Mouse (Mus musculus) testis, adult 2 months (tissue): ENCODE data around the gene Olfr1106. TPM values are rescaled to one million over a fixed set of nuclear protein-coding genes. Genes with fewer than 3 reads are reported as not detected.

Source experiments
- H3K27ac ChIP-seq: fragments of 200-500 bp; 2 replicates; pipeline ENCODE4 v1.5.1; 2012; ENCODE audit warnings: low read depth, low read length; ENCODE audit not compliant: control insufficient read depth, insufficient read depth
- H3K27me3 ChIP-seq: fragments of 200-500 bp; 2 replicates; pipeline ENCODE4 v1.6.1; 2012; ENCODE audit warnings: mild to moderate bottlenecking, low read length, moderate library complexity; ENCODE audit not compliant: control insufficient read depth, insufficient read depth
- H3K36me3 ChIP-seq: fragments of 200-500 bp; 2 replicates; pipeline ENCODE4 v1.6.1; 2012; ENCODE audit warnings: mild to moderate bottlenecking, low read length; ENCODE audit not compliant: control insufficient read depth, insufficient read depth
- H3K4me1 ChIP-seq: fragments of 200-500 bp; 2 replicates; pipeline ENCODE4 v1.6.1; 2012; ENCODE audit warnings: low read length; ENCODE audit not compliant: control insufficient read depth, insufficient read depth
- H3K4me3 ChIP-seq: fragments of 200-500 bp; 2 replicates; pipeline ENCODE4 v1.5.1; 2012; ENCODE audit warnings: low read depth, mild to moderate bottlenecking, low read length, moderate library complexity, mixed read lengths; ENCODE audit not compliant: control insufficient read depth
- CTCF ChIP-seq: fragments of 200-500 bp; IDR thresholded peaks from 2 replicates; pipeline ENCODE4 v1.5.1; 2012; ENCODE audit warnings: low read depth, mild to moderate bottlenecking, inconsistent platforms, low read length, moderate library complexity; ENCODE audit not compliant: control insufficient read depth, insufficient read depth, insufficient replicate concordance
- POLR2A ChIP-seq: fragments of 200-500 bp; IDR thresholded peaks from 2 replicates; pipeline ENCODE4 v1.6.1; 2012; ENCODE audit warnings: low read depth, mild to moderate bottlenecking, inconsistent platforms, low read length, moderate library complexity; ENCODE audit not compliant: control insufficient read depth
- polyA plus RNA-seq: library from polyadenylated mRNA; depleted of rRNA; stranded (reverse); fragments of >200 nt; gene quantifications from 2 replicates; pipeline ENCODE4 v1.2.3, GENCODE M21; 2012; rRNA removed

Gene Olfr1106
- not detected in 2 replicates for polyA plus RNA-seq

- Histone ChIP-seq H3K27me3 (no peaks in the 10 kb centered on the region), H3K4me1 (no peaks in the 10 kb centered on the region), H3K4me3 (no peak within 1 kb of the TSS), H3K36me3 (no peaks in the 10 kb centered on the region), H3K27ac (no peak within 1 kb of the TSS)
- no peak for TF ChIP-seq CTCF
- TF ChIP-seq POLR2A: no peak
These were observed at the start of gene Olfr1106 for GRCm38 (mm10) chr2:87052173-87052572. Gene Olfr1106 (minus strand): TSS chr2:87052273.

- TF ChIP-seq CTCF: no peak
- TF ChIP-seq POLR2A: no peak
- Histone ChIP-seq H3K4me1 (no peaks in the 10 kb centered on the region), H3K27ac (no peak within 1 kb of the TSS), H3K36me3 (no peaks in the 10 kb centered on the region), H3K4me3 (no peak within 1 kb of the TSS), H3K27me3 (no peaks in the 10 kb centered on the region)
These were observed 43.8 kb upstream of the Olfr1106 start, which contains the start of gene Olfr1109 for GRCm38 (mm10) chr2:87095908-87096307. Gene Olfr1109 (minus strand): TSS chr2:87096008.

GRCm38 (mm10) chr2:87075717-87076116, 23.6 kb upstream of the Olfr1106 start, which contains the start of gene Olfr1107:
Gene Olfr1107 (minus strand): TSS chr2:87075817.
- Histone ChIP-seq H3K4me1 (no peaks in the 10 kb centered on the region), H3K27me3 (no peaks in the 10 kb centered on the region)
- TF ChIP-seq CTCF: no peak
- TF ChIP-seq POLR2A: no peak

DNA sequence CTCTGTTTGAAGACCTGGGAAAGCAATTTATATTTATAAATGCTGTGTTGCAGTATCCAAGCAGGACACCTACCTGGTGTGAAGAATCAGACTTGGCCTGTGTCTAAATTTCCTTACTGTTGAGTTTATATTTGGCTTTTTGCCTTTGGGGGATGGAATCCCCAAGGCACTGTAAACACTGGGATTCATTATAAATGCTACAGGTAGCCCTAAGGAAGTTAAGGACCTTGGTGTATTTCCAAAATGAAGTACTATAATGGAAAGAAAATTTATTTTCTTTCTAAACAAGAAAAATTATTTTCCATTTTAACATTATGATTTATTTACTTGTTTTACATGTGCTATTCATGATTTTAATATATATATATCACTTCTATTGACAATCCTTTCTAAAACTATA, 15.6 kb downstream of the Olfr1106 start, which contains the start of gene Olfr1105:
Gene Olfr1105, minus strand, starts transcription at position 101 of the 400 bp plus-strand sequence.
- Histone ChIP-seq H3K36me3 (no peaks in the 10 kb centered on the region), H3K27ac (no peak within 1 kb of the TSS), H3K4me1 (no peaks in the 10 kb centered on the region), H3K27me3 (no peaks in the 10 kb centered on the region), H3K4me3 (no peak within 1 kb of the TSS)
- no peak for TF ChIP-seq POLR2A
- TF ChIP-seq CTCF: no peak

More at GRCm38 (mm10) chr2:87075717-87076116, 23.6 kb upstream of the Olfr1106 start, which contains the start of gene Olfr1107:
- H3K36me3 ChIP-seq: no peaks in the 10 kb centered on the region
- H3K4me3 ChIP-seq: no peak within 1 kb of the TSS
- no peak within 1 kb of the TSS for H3K27ac ChIP-seq

- no peak for TF ChIP-seq CTCF
- TF ChIP-seq POLR2A: no peak
- H3K4me1 ChIP-seq: no peaks in the 10 kb centered on the region
- H3K27ac ChIP-seq: no peak within 1 kb of the TSS
- H3K4me3 ChIP-seq: no peak within 1 kb of the TSS
- no peaks in the 10 kb centered on the region for H3K36me3 ChIP-seq
- H3K27me3 ChIP-seq: no peaks in the 10 kb centered on the region
These were observed 25.1 kb downstream of the Olfr1106 start, which contains the start of gene Olfr1104 for GRCm38 (mm10) chr2:87026980-87027379. Gene Olfr1104 (minus strand): TSS chr2:87027080.

DNA sequence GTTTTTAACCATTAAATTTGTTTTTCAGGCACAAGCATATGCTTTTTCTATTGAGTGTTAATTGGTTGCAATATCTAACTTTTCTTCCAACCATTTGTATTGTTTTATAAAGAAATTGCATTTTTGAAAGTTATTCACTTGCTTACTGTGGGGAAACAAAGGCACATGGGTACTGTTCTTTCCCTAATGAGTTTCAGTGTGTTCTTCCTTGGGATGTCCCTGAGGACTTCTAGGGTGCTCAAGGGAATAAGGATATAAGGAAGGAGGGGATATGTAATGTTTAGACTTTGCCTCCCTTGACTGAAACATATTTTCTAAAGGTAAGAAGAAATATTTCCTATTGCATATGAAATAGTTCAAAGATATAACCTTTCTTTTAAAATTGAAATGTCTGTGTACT, 54.0 kb downstream of the Olfr1106 start, which contains the start of gene Olfr1102:
Gene Olfr1102, plus strand, starts transcription at position 301 of the 400 bp plus-strand sequence.
- Histone ChIP-seq H3K27ac (no peak within 1 kb of the TSS), H3K4me3 (no peak within 1 kb of the TSS)

More for the DNA sequence above, 54.0 kb downstream of the Olfr1106 start, which contains the start of gene Olfr1102:
- Histone ChIP-seq H3K36me3 (no peaks in the 10 kb centered on the region), H3K4me1 (no peaks in the 10 kb centered on the region), H3K27me3 (no peaks in the 10 kb centered on the region)
- TF ChIP-seq POLR2A (no peak), CTCF (no peak)

Other genes starting within 250 kb of the Olfr1106 start
- gene Olfr141, start 242.3 kb downstream of the Olfr1106 start, polyA plus RNA-seq: not detected in 2 replicates
- not detected in 2 replicates for gene Olfr1094, start 227.6 kb downstream of the Olfr1106 start, polyA plus RNA-seq
- gene Olfr1095, start 200.6 kb downstream of the Olfr1106 start, polyA plus RNA-seq: not detected in 2 replicates
- gene Gm13723, start 177.5 kb downstream of the Olfr1106 start, polyA plus RNA-seq: not detected in 2 replicates
- not detected in 2 replicates for gene Olfr1097, start 160.1 kb downstream of the Olfr1106 start, polyA plus RNA-seq
- gene Olfr1098, start 127.7 kb downstream of the Olfr1106 start, polyA plus RNA-seq: not detected in 2 replicates
- gene Olfr1099, start 91.6 kb downstream of the Olfr1106 start, polyA plus RNA-seq: not detected in 2 replicates
- gene Olfr1100, start 72.3 kb downstream of the Olfr1106 start, polyA plus RNA-seq: not detected in 2 replicates
- gene Olfr1101, start 61.1 kb downstream of the Olfr1106 start, polyA plus RNA-seq: not detected in 2 replicates
- not detected in 2 replicates for gene Olfr1102, start 53.9 kb downstream of the Olfr1106 start, polyA plus RNA-seq
- gene Olfr1104, start 25.2 kb downstream of the Olfr1106 start, polyA plus RNA-seq: not detected in 2 replicates
- gene Olfr1105, start 15.7 kb downstream of the Olfr1106 start, polyA plus RNA-seq: not detected in 2 replicates
- not detected in 2 replicates for gene Olfr1107, start 23.5 kb upstream of the Olfr1106 start, polyA plus RNA-seq
- gene Olfr1109, start 43.7 kb upstream of the Olfr1106 start, polyA plus RNA-seq: not detected in 2 replicates
- gene Olfr259, start 62.3 kb upstream of the Olfr1106 start, polyA plus RNA-seq: not detected in 2 replicates
- gene Olfr1110, start 88.0 kb upstream of the Olfr1106 start, polyA plus RNA-seq: not detected in 2 replicates
- not detected in 2 replicates for gene Olfr1111, start 100.4 kb upstream of the Olfr1106 start, polyA plus RNA-seq
- not detected in 2 replicates for gene Olfr1112, start 135.5 kb upstream of the Olfr1106 start, polyA plus RNA-seq
- not detected in 2 replicates for gene Olfr1113, start 156.7 kb upstream of the Olfr1106 start, polyA plus RNA-seq
- not detected in 2 replicates for gene Olfr1115, start 195.7 kb upstream of the Olfr1106 start, polyA plus RNA-seq
- gene Olfr1116, start 215.3 kb upstream of the Olfr1106 start, polyA plus RNA-seq: not detected in 2 replicates